Mouse (Mus musculus): ENCODE data around the gene Tbx6. TPM values are rescaled to one million over a fixed set of nuclear protein-coding genes. Genes with fewer than 3 reads are reported as not detected.
A peak's percentile ranks its signal among the peaks of the same experiment; 100 is the strongest.

Tbx6 gene
- polyA plus RNA-seq, 1 experiment from 2014 or later: 0.79 TPM

GRCm38 (mm10) chr7:126800269-126801056 lies 19.2 kb downstream of the Tbx6 start:
- 48% methylated on average over 5 of the region's 5 CpGs for WGBS
- DNase-seq (ENCODE audit: low spot score): no peak

GRCm38 (mm10) chr7:126801057-126801422 lies 19.8 kb downstream of the Tbx6 start:
- DNase-seq (ENCODE audit: low spot score): no peak
- H3K9ac ChIP-seq (ENCODE audit: low read depth, low read length): no peak overlapping the region
- H3K4me3 ChIP-seq (ENCODE audit: low read depth, low read length): no peak overlapping the region
- no peaks in the 10 kb centered on the region for H3K27me3 ChIP-seq (ENCODE audit: control insufficient read depth, insufficient read depth, low read length)
- 96% methylated on average over 16 of the region's 16 CpGs for WGBS
- H3K4me1 ChIP-seq (replicated peaks; ENCODE audit: control insufficient read depth, insufficient read depth, low read length): peaks cover 2% of the 10 kb centered on the region
- no peak overlapping the region for H3K27ac ChIP-seq (ENCODE audit: low read depth, low read length)
- ATAC-seq (ENCODE audit: low FRiP score): no peak
- no peaks in the 10 kb centered on the region for H3K9me3 ChIP-seq (ENCODE audit: control insufficient read depth, low read length)
- H3K36me3 ChIP-seq (ENCODE audit: control insufficient read depth, insufficient read depth, low read length): peaks cover 5% of the 10 kb centered on the region; the same call in 1 of the 2 replicates
- no peak overlapping the region for H3K4me2 ChIP-seq (replicated peaks; ENCODE audit: low read depth, low read length)

More at GRCm38 (mm10) chr7:126800269-126801056, 19.2 kb downstream of the Tbx6 start:
- H3K27me3 ChIP-seq (ENCODE audit: control insufficient read depth, insufficient read depth, low read length): no peaks in the 10 kb centered on the region
- no peak for ATAC-seq (ENCODE audit: low FRiP score)
- H3K4me1 ChIP-seq (replicated peaks; ENCODE audit: control insufficient read depth, insufficient read depth, low read length): peaks cover 2% of the 10 kb centered on the region
- H3K36me3 ChIP-seq (ENCODE audit: control insufficient read depth, insufficient read depth, low read length): peaks cover 5% of the 10 kb centered on the region; the same call in 1 of the 2 replicates
- H3K9me3 ChIP-seq (ENCODE audit: control insufficient read depth, low read length): no peaks in the 10 kb centered on the region
- H3K9ac ChIP-seq (ENCODE audit: low read depth, low read length): peak overlapping the region; percentile 64
- H3K4me2 ChIP-seq (replicated peaks; ENCODE audit: low read depth, low read length): peak overlapping the region; percentile 89
- H3K27ac ChIP-seq (ENCODE audit: low read depth, low read length): peak overlapping the region; percentile 89; the same call in 1 of the 2 replicates
- peak overlapping the region; percentile 75 for H3K4me3 ChIP-seq (ENCODE audit: low read depth, low read length)

- H3K4me2 ChIP-seq (replicated peaks; ENCODE audit: low read depth, low read length): no peak overlapping the region
- no peak for DNase-seq (ENCODE audit: low spot score)
- no peak for ATAC-seq (ENCODE audit: low FRiP score)
- WGBS: 86% methylated on average over 11 of the region's 11 CpGs
- no peak overlapping the region for H3K27ac ChIP-seq (ENCODE audit: low read depth, low read length)
- H3K9ac ChIP-seq (ENCODE audit: low read depth, low read length): no peak overlapping the region
- H3K36me3 ChIP-seq (ENCODE audit: control insufficient read depth, insufficient read depth, low read length): peaks cover 2% of the 10 kb centered on the region; the same call in 1 of the 2 replicates
- H3K4me1 ChIP-seq (replicated peaks; ENCODE audit: control insufficient read depth, insufficient read depth, low read length): no peaks in the 10 kb centered on the region; the same call in none of the 2 replicates
- no peaks in the 10 kb centered on the region for H3K9me3 ChIP-seq (ENCODE audit: control insufficient read depth, low read length)
- H3K4me3 ChIP-seq (ENCODE audit: low read depth, low read length): no peak overlapping the region
- no peaks in the 10 kb centered on the region for H3K27me3 ChIP-seq (ENCODE audit: control insufficient read depth, insufficient read depth, low read length)
These were observed 21.0 kb downstream of the Tbx6 start for GRCm38 (mm10) chr7:126802134-126802889.

DNA sequence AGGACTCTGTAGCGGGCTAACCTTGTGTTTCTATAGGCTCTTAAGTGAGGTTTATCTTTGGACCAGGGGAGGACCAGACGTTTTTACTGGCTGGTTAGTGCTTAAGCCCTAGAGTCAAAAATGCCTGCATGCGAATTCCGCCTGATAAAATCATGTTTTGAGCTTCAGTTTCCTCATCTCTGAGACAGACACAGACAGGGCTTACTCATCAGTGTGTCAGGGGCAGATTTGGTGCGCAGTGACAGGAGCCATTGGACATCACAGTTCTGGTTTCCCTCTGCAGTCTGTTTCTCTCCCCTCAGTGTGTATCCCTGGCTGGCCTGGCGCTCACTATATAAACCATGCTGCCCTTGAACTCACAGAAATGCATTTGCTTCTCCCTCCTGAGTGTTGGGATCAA lies 21.9 kb downstream of the Tbx6 start:
- WGBS: 95% methylated on average over 6 of the region's 6 CpGs
- no peak overlapping the region for H3K9ac ChIP-seq (ENCODE audit: low read depth, low read length)
- H3K27me3 ChIP-seq (ENCODE audit: control insufficient read depth, insufficient read depth, low read length): no peaks in the 10 kb centered on the region
- no peak overlapping the region for H3K4me2 ChIP-seq (replicated peaks; ENCODE audit: low read depth, low read length)
- H3K36me3 ChIP-seq (ENCODE audit: control insufficient read depth, insufficient read depth, low read length): peaks cover 2% of the 10 kb centered on the region; the same call in 1 of the 2 replicates
- no peak overlapping the region for H3K4me3 ChIP-seq (ENCODE audit: low read depth, low read length)
- H3K27ac ChIP-seq (ENCODE audit: low read depth, low read length): no peak overlapping the region
- H3K9me3 ChIP-seq (ENCODE audit: control insufficient read depth, low read length): no peaks in the 10 kb centered on the region
- DNase-seq (ENCODE audit: low spot score): no peak
- no peak for ATAC-seq (ENCODE audit: low FRiP score)
- peaks cover 6% of the 10 kb centered on the region for H3K4me1 ChIP-seq (replicated peaks; ENCODE audit: control insufficient read depth, insufficient read depth, low read length)

- H3K9me3 ChIP-seq (ENCODE audit: control insufficient read depth, low read length): no peaks in the 10 kb centered on the region
- H3K27me3 ChIP-seq (ENCODE audit: control insufficient read depth, insufficient read depth, low read length): no peaks in the 10 kb centered on the region
- no peak overlapping the region for H3K4me3 ChIP-seq (ENCODE audit: low read depth, low read length)
- H3K27ac ChIP-seq (ENCODE audit: low read depth, low read length): no peak overlapping the region
- ATAC-seq (ENCODE audit: low FRiP score) (no peak), DNase-seq (ENCODE audit: low spot score) (no peak)
- no peak overlapping the region for H3K9ac ChIP-seq (ENCODE audit: low read depth, low read length)
- peaks cover 2% of the 10 kb centered on the region; the same call in 1 of the 2 replicates for H3K36me3 ChIP-seq (ENCODE audit: control insufficient read depth, insufficient read depth, low read length)
- peaks cover 9% of the 10 kb centered on the region for H3K4me1 ChIP-seq (replicated peaks; ENCODE audit: control insufficient read depth, insufficient read depth, low read length)
- H3K4me2 ChIP-seq (replicated peaks; ENCODE audit: low read depth, low read length): no peak overlapping the region
These were observed 22.5 kb downstream of the Tbx6 start for GRCm38 (mm10) chr7:126803751-126804150.

DNA sequence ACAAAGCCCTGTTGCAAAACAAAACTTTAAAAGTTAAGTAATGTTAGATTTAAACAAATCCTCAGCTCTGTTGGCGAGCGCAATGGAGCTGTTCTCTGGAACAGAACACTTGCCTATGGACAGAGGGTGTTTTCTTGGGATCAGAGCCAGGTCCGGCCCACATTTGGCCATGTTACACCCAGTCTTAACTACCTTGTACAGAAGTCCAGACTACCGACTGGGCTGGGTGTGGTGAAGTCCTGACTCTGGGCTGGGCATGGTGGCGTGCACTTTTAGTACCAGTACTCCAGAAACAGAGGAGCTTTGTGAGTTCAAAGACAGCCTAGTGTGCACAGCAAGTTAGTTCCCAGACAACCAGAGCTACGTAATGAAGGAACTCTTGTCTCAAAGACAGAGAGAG lies 25.7 kb downstream of the Tbx6 start:
- peaks cover 2% of the 10 kb centered on the region; the same call in 1 of the 2 replicates for H3K36me3 ChIP-seq (ENCODE audit: control insufficient read depth, insufficient read depth, low read length)
- WGBS: 84% methylated on average over 6 of the region's 6 CpGs
- ATAC-seq (ENCODE audit: low FRiP score): no peak

DNA sequence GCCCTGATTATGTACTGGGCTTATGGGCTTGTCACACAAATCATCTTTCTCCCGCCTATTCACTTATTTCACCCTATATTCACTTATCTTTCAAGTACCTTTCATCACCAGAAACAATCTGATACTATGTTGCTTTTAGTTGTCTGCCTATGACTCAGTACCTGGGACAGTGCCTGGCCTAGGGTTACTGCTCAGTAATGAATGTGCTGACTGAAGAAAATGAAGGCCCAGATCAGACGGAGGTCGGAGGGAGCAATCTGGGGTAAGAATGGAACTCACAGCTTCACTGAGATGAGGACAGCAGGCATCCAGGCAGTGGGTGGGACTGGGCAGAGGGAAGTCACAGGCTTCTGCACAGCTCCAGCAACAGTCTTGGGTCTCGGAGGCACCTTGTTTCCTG lies 26.1 kb downstream of the Tbx6 start:
- H3K9ac ChIP-seq (ENCODE audit: low read depth, low read length): peak overlapping the region; percentile 81; the same call in 1 of the 2 replicates
- no peak overlapping the region for H3K27ac ChIP-seq (ENCODE audit: low read depth, low read length)
- ATAC-seq (ENCODE audit: low FRiP score) (no peak), DNase-seq (ENCODE audit: low spot score) (no peak)
- H3K4me1 ChIP-seq (replicated peaks; ENCODE audit: control insufficient read depth, insufficient read depth, low read length): peaks cover 9% of the 10 kb centered on the region
- H3K4me3 ChIP-seq (ENCODE audit: low read depth, low read length): no peak overlapping the region
- H3K9me3 ChIP-seq (ENCODE audit: control insufficient read depth, low read length): no peaks in the 10 kb centered on the region
- no peaks in the 10 kb centered on the region for H3K27me3 ChIP-seq (ENCODE audit: control insufficient read depth, insufficient read depth, low read length)
- 66% methylated on average over 4 of the region's 4 CpGs for WGBS
- H3K4me2 ChIP-seq (replicated peaks; ENCODE audit: low read depth, low read length): peak overlapping the region; percentile 85
- peaks cover 2% of the 10 kb centered on the region; the same call in 1 of the 2 replicates for H3K36me3 ChIP-seq (ENCODE audit: control insufficient read depth, insufficient read depth, low read length)

More for the DNA sequence above, 25.7 kb downstream of the Tbx6 start:
- Histone ChIP-seq H3K4me1 (replicated peaks; ENCODE audit: control insufficient read depth, insufficient read depth, low read length) (peaks cover 9% of the 10 kb centered on the region), H3K27me3 (ENCODE audit: control insufficient read depth, insufficient read depth, low read length) (no peaks in the 10 kb centered on the region), H3K9ac (ENCODE audit: low read depth, low read length) (no peak overlapping the region), H3K4me2 (replicated peaks; ENCODE audit: low read depth, low read length) (no peak overlapping the region), H3K4me3 (ENCODE audit: low read depth, low read length) (no peak overlapping the region), H3K27ac (ENCODE audit: low read depth, low read length) (no peak overlapping the region), H3K9me3 (ENCODE audit: control insufficient read depth, low read length) (no peaks in the 10 kb centered on the region)
- no peak for DNase-seq (ENCODE audit: low spot score)

- Histone ChIP-seq H3K27ac (ENCODE audit: low read depth, low read length) (peak overlapping the region; percentile 58; the same call in 1 of the 2 replicates), H3K4me2 (replicated peaks; ENCODE audit: low read depth, low read length) (peak overlapping the region; percentile 85), H3K4me1 (replicated peaks; ENCODE audit: control insufficient read depth, insufficient read depth, low read length) (peaks cover 9% of the 10 kb centered on the region), H3K27me3 (ENCODE audit: control insufficient read depth, insufficient read depth, low read length) (no peaks in the 10 kb centered on the region), H3K9me3 (ENCODE audit: control insufficient read depth, low read length) (no peaks in the 10 kb centered on the region), H3K4me3 (ENCODE audit: low read depth, low read length) (peak overlapping the region; percentile 60), H3K9ac (ENCODE audit: low read depth, low read length) (peak overlapping the region; percentile 81), H3K36me3 (ENCODE audit: control insufficient read depth, insufficient read depth, low read length) (peaks cover 2% of the 10 kb centered on the region; the same call in 1 of the 2 replicates)
- DNase-seq (ENCODE audit: low spot score) (peak; percentile 88), ATAC-seq (ENCODE audit: low FRiP score) (peak; percentile 93)
- WGBS: under 1% methylated on average over 39 of the region's 43 CpGs
These were observed 27.6 kb downstream of the Tbx6 start for GRCm38 (mm10) chr7:126808703-126809455.
